In the genomic region with DNA sequence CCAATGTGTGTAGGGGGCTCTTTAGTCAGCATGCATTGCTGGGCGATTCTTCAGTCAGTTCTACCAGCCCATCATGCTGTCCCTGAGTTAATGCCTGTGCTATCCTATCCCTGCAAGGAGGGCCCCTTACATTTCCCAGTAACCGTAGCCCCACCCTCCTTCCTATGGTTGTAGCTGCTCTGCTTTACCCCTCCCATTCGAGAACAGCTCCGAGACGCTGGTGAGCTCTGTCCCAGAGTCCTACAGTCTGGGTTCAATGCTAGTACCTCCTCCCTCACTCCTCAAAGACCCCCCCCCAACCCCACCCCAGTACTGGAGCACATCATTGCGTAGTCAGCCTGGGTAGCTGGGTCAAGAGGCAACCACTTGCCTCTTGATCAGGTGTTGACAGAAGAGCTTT, we compare ENCODE assay signal across 14 mouse cellular contexts. TPM values are rescaled to one million over a fixed set of nuclear protein-coding genes. Genes with fewer than 3 reads are reported as not detected.
DNase-seq lines count a peak whose midpoint lies in the region; ATAC-seq and TF ChIP-seq lines count a peak whose summit lies in the region.
"Had no signal": no experiment of that assay in that cellular context is flagged by ENCODE, and none has a peak within 500 bp of the region (broad histone marks: within the 10 kb centered on the region; RNA-seq: fewer than 3 reads in every experiment).

No protein-coding gene starts in this region.

- no peaks in the 10 kb centered on the region for H3K27me3 ChIP-seq in heart, embryonic 14.5 days (ENCODE audit: control insufficient read depth, insufficient read depth, low read length)
- H3K27me3 ChIP-seq in forebrain, embryonic 13.5 days: no peaks in the 10 kb centered on the region
- H3K27me3 ChIP-seq in hindbrain, embryonic 16.5 days (replicated peaks; ENCODE audit: control insufficient read depth, insufficient read depth, low read length): no peaks in the 10 kb centered on the region
- no peaks in the 10 kb centered on the region for H3K27me3 ChIP-seq in midbrain, embryonic 15.5 days (replicated peaks)
- no peaks in the 10 kb centered on the region for H3K27me3 ChIP-seq in kidney, adult 2 months (replicated peaks; ENCODE audit: control insufficient read depth, insufficient read depth, low read length)
- H3K27me3 ChIP-seq: stomach, embryonic 15.5 days had no signal

- no peaks in the 10 kb centered on the region for H3K36me3 ChIP-seq in heart, embryonic 14.5 days (ENCODE audit: control insufficient read depth, insufficient read depth, low read length)
- no peaks in the 10 kb centered on the region for H3K36me3 ChIP-seq in forebrain, embryonic 13.5 days (ENCODE audit: poor library complexity, severe bottlenecking)
- no peaks in the 10 kb centered on the region for H3K36me3 ChIP-seq in hindbrain, embryonic 16.5 days (ENCODE audit: control insufficient read depth, insufficient read depth, low read length)
- H3K36me3 ChIP-seq in midbrain, embryonic 15.5 days (replicated peaks): no peaks in the 10 kb centered on the region
- H3K36me3 ChIP-seq in kidney, adult 2 months (ENCODE audit: control insufficient read depth, insufficient read depth, low read length): no peaks in the 10 kb centered on the region
- H3K36me3 ChIP-seq: liver, embryonic 15.5 days; stomach, embryonic 15.5 days had no signal

- no peaks in the 10 kb centered on the region for H3K9me3 ChIP-seq in heart, embryonic 14.5 days (ENCODE audit: control insufficient read depth, low read length)
- no peaks in the 10 kb centered on the region for H3K9me3 ChIP-seq in forebrain, embryonic 13.5 days (replicated peaks)
- no peaks in the 10 kb centered on the region for H3K9me3 ChIP-seq in hindbrain, embryonic 16.5 days (ENCODE audit: control insufficient read depth, low read length)
- no peaks in the 10 kb centered on the region for H3K9me3 ChIP-seq in midbrain, embryonic 15.5 days
- H3K9me3 ChIP-seq: liver, embryonic 15.5 days; megakaryocyte, embryonic 14.5 days; stomach, embryonic 15.5 days had no signal

- TF ChIP-seq POLR2A in kidney, adult 2 months (IDR thresholded peaks at IDR 0.05; ENCODE audit: low read depth, low read length): no peak

- peak overlapping the region; percentile 41 for H3K4me2 ChIP-seq in heart, embryonic 14.5 days (ENCODE audit: low read length)
- no peak overlapping the region for H3K4me2 ChIP-seq in forebrain, embryonic 13.5 days
- H3K4me2 ChIP-seq in hindbrain, embryonic 16.5 days (ENCODE audit: low read length): no peak overlapping the region
- H3K4me2 ChIP-seq in midbrain, embryonic 15.5 days: no peak overlapping the region
- H3K4me2 ChIP-seq: liver, embryonic 15.5 days; stomach, embryonic 15.5 days had no signal

- H3K27ac ChIP-seq in heart, embryonic 14.5 days (replicated peaks in 1 of 2; ENCODE audit: control insufficient read depth in 1 of 2, insufficient read depth in 1 of 2, low read depth in 2 of 2, low read length in 2 of 2): no peak overlapping the region
- H3K27ac ChIP-seq in forebrain, embryonic 13.5 days: peak overlapping the region; percentile 81
- no peak overlapping the region for H3K27ac ChIP-seq in hindbrain, embryonic 16.5 days (ENCODE audit: low read depth, low read length)
- peak overlapping the region; percentile 71; the same call in 1 of the 2 replicates for H3K27ac ChIP-seq in midbrain, embryonic 15.5 days
- no peak overlapping the region for H3K27ac ChIP-seq in kidney, adult 2 months (ENCODE audit: insufficient read depth, low read depth, low read length)
- H3K27ac ChIP-seq: left cerebral cortex, adult 2 months; liver, embryonic 15.5 days; stomach, embryonic 15.5 days had no signal

- peaks cover 29% of the 10 kb centered on the region in 2 experiments for H3K4me1 ChIP-seq in heart, embryonic 14.5 days (ENCODE audit: control insufficient read depth in 2 of 2, insufficient read depth in 2 of 2, low read length in 2 of 2)
- H3K4me1 ChIP-seq in forebrain, embryonic 13.5 days: peaks cover 66% of the 10 kb centered on the region
- H3K4me1 ChIP-seq in hindbrain, embryonic 16.5 days (ENCODE audit: control insufficient read depth, insufficient read depth, low read depth, low read length): peaks cover 34% of the 10 kb centered on the region
- H3K4me1 ChIP-seq in midbrain, embryonic 15.5 days: peaks cover 46% of the 10 kb centered on the region
- no peaks in the 10 kb centered on the region for H3K4me1 ChIP-seq in kidney, adult 2 months (ENCODE audit: control insufficient read depth, insufficient read depth, low read length)
- H3K4me1 ChIP-seq: liver, embryonic 15.5 days; megakaryocyte, embryonic 14.5 days had no signal

- no peak for ATAC-seq in heart, embryonic 14.5 days (ENCODE audit: insufficient number of reproducible peaks, insufficient read depth, low FRiP score, low read depth)
- peak; percentile 71 for ATAC-seq in forebrain, embryonic 13.5 days
- 0 out of 2 replicates have a peak, but pooled peaks have one; percentile 24 for ATAC-seq in hindbrain, embryonic 16.5 days
- peak; percentile 16; the same call in 1 of the 2 replicates for ATAC-seq in midbrain, embryonic 15.5 days (replicated peaks)

- H3K4me3 ChIP-seq in heart, embryonic 14.5 days (ENCODE audit: control insufficient read depth in 1 of 2, insufficient read depth in 1 of 2, low read depth in 1 of 2, low read length in 2 of 2): no peak overlapping the region
- no peak overlapping the region for H3K4me3 ChIP-seq in forebrain, embryonic 13.5 days
- no peak overlapping the region for H3K4me3 ChIP-seq in hindbrain, embryonic 16.5 days (ENCODE audit: low read length)
- H3K4me3 ChIP-seq in midbrain, embryonic 15.5 days: no peak overlapping the region
- H3K4me3 ChIP-seq in kidney, adult 2 months (ENCODE audit: insufficient read depth, low read depth, low read length): no peak overlapping the region
- H3K4me3 ChIP-seq: left cerebral cortex, adult 2 months; liver, embryonic 15.5 days; megakaryocyte, embryonic 14.5 days; stomach, embryonic 15.5 days had no signal

- intact Hi-C loops in heart, postnatal 36 days (cut with DNase I): no loop called here
- intact Hi-C loops in gastrocnemius, postnatal 14 days (cut with DNase I; ENCODE audit: low total_unique reads): no loop called here

- 11% methylated on average over 6 of the region's 6 CpGs for WGBS in heart, embryonic 14.5 days
- WGBS in forebrain, embryonic 13.5 days: 25% methylated on average over 6 of the region's 6 CpGs
- 31% methylated on average over 6 of the region's 6 CpGs for WGBS in hindbrain, embryonic 16.5 days
- 19% methylated on average over 6 of the region's 6 CpGs for WGBS in midbrain, embryonic 15.5 days
- 38% methylated on average over 6 of the region's 6 CpGs for WGBS in kidney, adult 2 months

- DNase-seq in heart, postnatal 36 days: no peak
- DNase-seq in T-cell, adult 2 months (ENCODE audit: low spot score): no peak
- no peak for DNase-seq in gastrocnemius, postnatal 14 days
- no peak for DNase-seq in kidney, adult 2 months
- DNase-seq: kidney, postnatal 36 days; thymus, postnatal 4 days had no signal

- TF ChIP-seq CTCF in kidney, adult 2 months (conservative IDR thresholded peaks at IDR 0.05; ENCODE audit: insufficient read depth, insufficient read length, low read depth, low read length): no peak

- H3K9ac ChIP-seq in heart, embryonic 14.5 days (ENCODE audit: low read length): no peak overlapping the region
- no peak overlapping the region for H3K9ac ChIP-seq in forebrain, embryonic 13.5 days
- no peak overlapping the region for H3K9ac ChIP-seq in hindbrain, embryonic 16.5 days (ENCODE audit: low read depth, low read length)
- H3K9ac ChIP-seq in midbrain, embryonic 15.5 days: no peak overlapping the region
- H3K9ac ChIP-seq: liver, embryonic 15.5 days; stomach, embryonic 15.5 days had no signal

RNA-seq across cellular contexts. Expression of a gene that starts 35.4 kb away (rescaled TPM):
- 3.0 and 5.6 TPM in 2 replicates for polyA plus RNA-seq in heart, embryonic 14.5 days (2014; fragmentation: Nextera tagmentation; extraction: Ambion mirVana)
- total RNA-seq in heart, postnatal 36 days (2021): 10 to 100 TPM; 10.5 to 13.3 TPM
- 3.3 and 4.5 TPM in 2 replicates for polyA plus RNA-seq in forebrain, embryonic 13.5 days (2015; fragmentation: Nextera tagmentation; extraction: Ambion mirVana)
- polyA plus RNA-seq in hindbrain, embryonic 16.5 days (2015; fragmentation: Nextera tagmentation; extraction: Ambion mirVana): 8.1 and 9.0 TPM in 2 replicates
- polyA plus RNA-seq in midbrain, embryonic 15.5 days (2015; fragmentation: Nextera tagmentation; extraction: Ambion mirVana): 10.2 and 10.3 TPM in 2 replicates
- total RNA-seq in gastrocnemius, postnatal 14 days (2021): 1 to 10 TPM in 1 of 2 experiments, under 1 TPM in 1; 0.78 to 1.0 TPM
- 0.48 and 0.62 TPM in 2 replicates for polyA plus RNA-seq in kidney, adult 2 months (2012; rRNA removed)

Comparison
In these comparisons a context has a peak if more than half of its experiments do, and no peak if none do; other contexts are left out.
1. H3K27ac ChIP-seq: peak in forebrain, embryonic 13.5 days (single experiment) and midbrain, embryonic 15.5 days (single experiment); none in heart, embryonic 14.5 days (0 of 2), hindbrain, embryonic 16.5 days (single experiment) and kidney, adult 2 months (single experiment).